Mouse (Mus musculus) C2C12 (cell line): Measurements from ENCODE around the gene 2310057M21Rik.

ENCODE experiments used
- CTCF ChIP-seq: IDR thresholded peaks from one replicate; pipeline ENCODE4 v1.5.1; 2011; ENCODE audit not compliant: control insufficient read depth, insufficient read depth, insufficient read length
- FOSL1 ChIP-seq: IDR thresholded peaks from one replicate; pipeline ENCODE4 v1.8.0; 2011; ENCODE audit warnings: mild to moderate bottlenecking, low read length; ENCODE audit not compliant: poor library complexity, insufficient read depth, severe bottlenecking
- MAX ChIP-seq: IDR thresholded peaks from one replicate; pipeline ENCODE4 v1.6.1; 2011; ENCODE audit warnings: mild to moderate bottlenecking, control low read depth
- MYOG ChIP-seq: IDR thresholded peaks from one replicate; pipeline ENCODE4 v1.6.1; 2011; ENCODE audit not compliant: control insufficient read depth, insufficient read length; ENCODE audit errors: extremely low read depth
- USF1 ChIP-seq: IDR thresholded peaks from one replicate; pipeline ENCODE4 v1.6.1; 2011; ENCODE audit warnings: low read depth, mild to moderate bottlenecking, control low read depth, moderate library complexity

- TF ChIP-seq CTCF = no peak
- TF ChIP-seq MYOG = no peak
- no peak for TF ChIP-seq MAX
- TF ChIP-seq FOSL1 = no peak
- no peak for TF ChIP-seq USF1
Observed at GRCm38 (mm10) chr7:131329416-131329815, 33.1 kb downstream of the 2310057M21Rik start, which contains the start of gene Fam24b.
